Mouse (Mus musculus): ENCODE data around the gene Mrc2. TPM values are rescaled to one million over a fixed set of nuclear protein-coding genes. Genes with fewer than 3 reads are reported as not detected.

The Mrc2 gene
- polyA plus RNA-seq, 1 experiment from 2014 or later = 7.0 TPM

GRCm38 (mm10) chr11:105352954-105353890 lies 60.8 kb downstream of the Mrc2 start:
- 0 out of 2 replicates have a peak, but pooled peaks cover 3% of the 10 kb centered on the region for H3K36me3 ChIP-seq (ENCODE audit: control insufficient read depth, insufficient read depth, low read length)
- ATAC-seq (ENCODE audit: low FRiP score) (no peak), DNase-seq (ENCODE audit: low spot score, missing footprints) (no peak)
- H3K4me3 ChIP-seq (ENCODE audit: low read depth, low read length) = no peak overlapping the region
- 69% methylated on average over 9 of the region's 9 CpGs for WGBS
- H3K4me1 ChIP-seq (ENCODE audit: control insufficient read depth, insufficient read depth, low read length) = no peaks in the 10 kb centered on the region
- no peak overlapping the region for H3K27ac ChIP-seq (ENCODE audit: low read depth, low read length)
- no peak overlapping the region for H3K9ac ChIP-seq (ENCODE audit: low read length)
- H3K27me3 ChIP-seq (ENCODE audit: control insufficient read depth, insufficient read depth, low read length) = no peaks in the 10 kb centered on the region
- H3K4me2 ChIP-seq = no peak overlapping the region
- H3K9me3 ChIP-seq (ENCODE audit: control insufficient read depth, low read length) = no peaks in the 10 kb centered on the region

- H3K4me2 ChIP-seq = no peak overlapping the region
- no peak overlapping the region for H3K27ac ChIP-seq (ENCODE audit: low read depth, low read length)
- ATAC-seq (ENCODE audit: low FRiP score) (no peak), DNase-seq (ENCODE audit: low spot score, missing footprints) (no peak)
- WGBS = 86% methylated on average over 4 of the region's 4 CpGs
- H3K4me1 ChIP-seq (ENCODE audit: control insufficient read depth, insufficient read depth, low read length) = no peaks in the 10 kb centered on the region
- H3K9ac ChIP-seq (ENCODE audit: low read length) = no peak overlapping the region
- no peaks in the 10 kb centered on the region for H3K36me3 ChIP-seq (ENCODE audit: control insufficient read depth, insufficient read depth, low read length)
- no peak overlapping the region for H3K4me3 ChIP-seq (ENCODE audit: low read depth, low read length)
- H3K9me3 ChIP-seq (ENCODE audit: control insufficient read depth, low read length) = no peaks in the 10 kb centered on the region
- no peaks in the 10 kb centered on the region for H3K27me3 ChIP-seq (ENCODE audit: control insufficient read depth, insufficient read depth, low read length)
These were observed 61.4 kb downstream of the Mrc2 start for GRCm38 (mm10) chr11:105353891-105354280.

- Histone ChIP-seq H3K27ac (ENCODE audit: low read depth, low read length) (no peak overlapping the region), H3K27me3 (ENCODE audit: control insufficient read depth, insufficient read depth, low read length) (no peaks in the 10 kb centered on the region), H3K4me3 (ENCODE audit: low read depth, low read length) (no peak overlapping the region), H3K4me1 (ENCODE audit: control insufficient read depth, insufficient read depth, low read length) (no peaks in the 10 kb centered on the region), H3K36me3 (ENCODE audit: control insufficient read depth, insufficient read depth, low read length) (no peaks in the 10 kb centered on the region), H3K4me2 (no peak overlapping the region), H3K9me3 (ENCODE audit: control insufficient read depth, low read length) (no peaks in the 10 kb centered on the region), H3K9ac (ENCODE audit: low read length) (no peak overlapping the region)
- no peak for DNase-seq (ENCODE audit: low spot score, missing footprints)
- ATAC-seq (ENCODE audit: low FRiP score) = no peak
- 75% methylated on average over 7 of the region's 7 CpGs for WGBS
These were observed 63.9 kb downstream of the Mrc2 start for GRCm38 (mm10) chr11:105356301-105356700.

- ATAC-seq (ENCODE audit: low FRiP score) = no peak
- H3K9ac ChIP-seq (ENCODE audit: low read length) = no peak overlapping the region
- no peak for DNase-seq (ENCODE audit: low spot score, missing footprints)
These were observed 69.8 kb downstream of the Mrc2 start for GRCm38 (mm10) chr11:105362041-105362765.

GRCm38 (mm10) chr11:105362946-105363597 lies 70.6 kb downstream of the Mrc2 start:
- H3K27ac ChIP-seq (ENCODE audit: low read depth, low read length) = no peak overlapping the region

More at GRCm38 (mm10) chr11:105362041-105362765, 69.8 kb downstream of the Mrc2 start:
- Histone ChIP-seq H3K27me3 (ENCODE audit: control insufficient read depth, insufficient read depth, low read length) (no peaks in the 10 kb centered on the region; the same call in 1 of the 2 replicates), H3K4me2 (no peak overlapping the region), H3K9me3 (ENCODE audit: control insufficient read depth, low read length) (no peaks in the 10 kb centered on the region), H3K27ac (ENCODE audit: low read depth, low read length) (no peak overlapping the region), H3K4me3 (ENCODE audit: low read depth, low read length) (no peak overlapping the region), H3K36me3 (ENCODE audit: control insufficient read depth, insufficient read depth, low read length) (no peaks in the 10 kb centered on the region), H3K4me1 (ENCODE audit: control insufficient read depth, insufficient read depth, low read length) (peaks cover 20% of the 10 kb centered on the region)
- WGBS = 94% methylated on average over 4 of the region's 4 CpGs

GRCm38 (mm10) chr11:105363598-105364385 lies 71.3 kb downstream of the Mrc2 start:
- peak overlapping the region; percentile 9; the same call in 1 of the 2 replicates for H3K27ac ChIP-seq (ENCODE audit: low read depth, low read length)
- ATAC-seq (ENCODE audit: low FRiP score) (no peak; the same call in 1 of the 2 replicates), DNase-seq (ENCODE audit: low spot score, missing footprints) (peak; percentile 90)
- no peaks in the 10 kb centered on the region for H3K9me3 ChIP-seq (ENCODE audit: control insufficient read depth, low read length)
- WGBS = 35% methylated on average over 12 of the region's 12 CpGs
- H3K36me3 ChIP-seq (ENCODE audit: control insufficient read depth, insufficient read depth, low read length) = no peaks in the 10 kb centered on the region
- peak overlapping the region; percentile 70 for H3K9ac ChIP-seq (ENCODE audit: low read length)
- peak overlapping the region; percentile 50 for H3K4me3 ChIP-seq (ENCODE audit: low read depth, low read length)
- peak overlapping the region; percentile 87 for H3K4me2 ChIP-seq
- H3K27me3 ChIP-seq (ENCODE audit: control insufficient read depth, insufficient read depth, low read length) = no peaks in the 10 kb centered on the region; the same call in 1 of the 2 replicates
- peaks cover 20% of the 10 kb centered on the region for H3K4me1 ChIP-seq (ENCODE audit: control insufficient read depth, insufficient read depth, low read length)

More at GRCm38 (mm10) chr11:105362946-105363597, 70.6 kb downstream of the Mrc2 start:
- Histone ChIP-seq H3K36me3 (ENCODE audit: control insufficient read depth, insufficient read depth, low read length) (no peaks in the 10 kb centered on the region), H3K4me3 (ENCODE audit: low read depth, low read length) (peak overlapping the region; percentile 50), H3K9ac (ENCODE audit: low read length) (peak overlapping the region; percentile 70), H3K4me2 (peak overlapping the region; percentile 87), H3K27me3 (ENCODE audit: control insufficient read depth, insufficient read depth, low read length) (no peaks in the 10 kb centered on the region; the same call in 1 of the 2 replicates), H3K4me1 (ENCODE audit: control insufficient read depth, insufficient read depth, low read length) (peaks cover 20% of the 10 kb centered on the region), H3K9me3 (ENCODE audit: control insufficient read depth, low read length) (no peaks in the 10 kb centered on the region)
- WGBS = under 1% methylated on average over 40 of the region's 40 CpGs
- ATAC-seq (ENCODE audit: low FRiP score) = peak; percentile 88
- DNase-seq (ENCODE audit: low spot score, missing footprints) = peak; percentile 99

GRCm38 (mm10) chr11:105364386-105365065 lies 72.1 kb downstream of the Mrc2 start:
- Histone ChIP-seq H3K4me2 (peak overlapping the region; percentile 15; the same call in 1 of the 2 replicates), H3K27ac (ENCODE audit: low read depth, low read length) (no peak overlapping the region; the same call in 1 of the 2 replicates), H3K9me3 (ENCODE audit: control insufficient read depth, low read length) (no peaks in the 10 kb centered on the region), H3K27me3 (ENCODE audit: control insufficient read depth, insufficient read depth, low read length) (no peaks in the 10 kb centered on the region; the same call in 1 of the 2 replicates), H3K4me1 (ENCODE audit: control insufficient read depth, insufficient read depth, low read length) (peaks cover 20% of the 10 kb centered on the region), H3K9ac (ENCODE audit: low read length) (peak overlapping the region; percentile 27), H3K4me3 (ENCODE audit: low read depth, low read length) (no peak overlapping the region), H3K36me3 (ENCODE audit: control insufficient read depth, insufficient read depth, low read length) (no peaks in the 10 kb centered on the region)
- DNase-seq (ENCODE audit: low spot score, missing footprints) (peak; percentile 88), ATAC-seq (ENCODE audit: low FRiP score) (no peak)
- 33% methylated on average over 12 of the region's 12 CpGs for WGBS

- WGBS = 82% methylated on average over 3 of the region's 3 CpGs
- no peak for ATAC-seq (ENCODE audit: low FRiP score)
- no peaks in the 10 kb centered on the region for H3K36me3 ChIP-seq (ENCODE audit: control insufficient read depth, insufficient read depth, low read length)
- no peaks in the 10 kb centered on the region for H3K9me3 ChIP-seq (ENCODE audit: control insufficient read depth, low read length)
- DNase-seq (ENCODE audit: low spot score, missing footprints) = no peak
- no peak overlapping the region for H3K27ac ChIP-seq (ENCODE audit: low read depth, low read length)
- no peak overlapping the region for H3K4me3 ChIP-seq (ENCODE audit: low read depth, low read length)
- no peak overlapping the region for H3K9ac ChIP-seq (ENCODE audit: low read length)
- H3K4me1 ChIP-seq (ENCODE audit: control insufficient read depth, insufficient read depth, low read length) = peaks cover 20% of the 10 kb centered on the region
- H3K4me2 ChIP-seq = no peak overlapping the region
- H3K27me3 ChIP-seq (ENCODE audit: control insufficient read depth, insufficient read depth, low read length) = no peaks in the 10 kb centered on the region; the same call in 1 of the 2 replicates
These were observed 73.2 kb downstream of the Mrc2 start for GRCm38 (mm10) chr11:105365611-105366010.

Data from midbrain, embryonic 11.5 days (tissue).